Mouse (Mus musculus): Measurements from ENCODE around the gene Olfr55.
"Not testable (repeated sequence)": the region's sequence is repeated elsewhere in the genome, so short reads cannot be mapped to it uniquely, and the experiment has no call there.

Olfr55 gene

GRCm38 (mm10) chr17:33168147-33168546, at the start of gene Olfr55:
Gene Olfr55, plus strand, starts transcription at chr17:33168447.
- DNase-seq (ENCODE audit: low spot score): not testable (repeated sequence)

GRCm38 (mm10) chr17:33124546-33124945, 43.7 kb upstream of the Olfr55 start:
- no peak for DNase-seq (ENCODE audit: low spot score)

DNA sequence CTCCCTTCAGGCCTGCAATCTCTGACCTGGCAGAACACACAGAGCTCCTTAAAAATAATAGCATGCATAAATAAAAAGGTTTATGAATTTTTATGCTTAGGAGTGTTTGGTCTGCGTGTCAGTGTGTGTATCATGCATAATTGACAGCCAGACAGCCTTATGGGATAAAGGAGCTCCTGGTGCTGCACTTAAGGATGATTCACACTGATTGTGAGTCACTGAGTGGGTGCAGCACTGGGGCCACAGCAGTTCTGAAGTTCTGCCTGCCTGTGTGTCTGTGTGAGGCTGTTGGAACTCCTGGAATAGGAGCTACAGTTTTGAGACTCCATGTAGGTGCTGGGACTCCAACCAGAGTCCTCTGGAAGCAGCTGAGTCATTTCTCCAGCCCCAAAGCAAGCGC, 42.0 kb upstream of the Olfr55 start:
- DNase-seq (ENCODE audit: low spot score): no peak

GRCm38 (mm10) chr17:33139261-33139820, 28.9 kb upstream of the Olfr55 start, which contains the start of gene Morc2b:
Gene Morc2b, minus strand, starts transcription at chr17:33139683.
- no peak for DNase-seq (ENCODE audit: low spot score)

DNA sequence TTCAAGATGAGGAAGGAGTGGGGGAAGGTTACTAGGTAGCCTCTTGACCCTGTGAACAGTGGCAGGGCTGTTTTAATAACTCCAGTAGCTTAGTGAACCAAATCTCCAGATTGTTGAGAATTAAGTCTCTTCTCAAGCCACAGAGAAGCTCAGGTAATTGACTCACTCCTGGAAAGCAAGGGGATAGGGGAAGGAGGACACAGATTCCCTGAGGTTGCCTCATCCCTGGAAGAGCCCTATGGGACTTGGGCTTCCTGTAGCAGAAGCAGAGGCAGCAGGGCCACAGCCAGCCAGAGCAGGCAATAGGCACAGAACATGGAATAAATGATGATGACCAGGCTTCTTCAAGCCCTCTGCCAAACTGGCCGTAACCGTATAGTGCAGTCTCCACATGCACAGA, 22.8 kb downstream of the Olfr55 start, which contains the start of gene Olfr239:
TSS of gene Olfr239 (plus strand) at position 301 of the 400 bp plus-strand sequence.
- DNase-seq (ENCODE audit: low spot score): not testable (repeated sequence)

- DNase-seq (ENCODE audit: low spot score): no peak
Observed at GRCm38 (mm10) chr17:33221590-33221989, 53.3 kb downstream of the Olfr55 start, which contains the start of gene Olfr1564. Gene Olfr1564, minus strand, starts transcription at chr17:33221690.
